Mouse (Mus musculus) kidney, embryonic 14.5 days (tissue): ENCODE measurements around the gene Agrn. TPM values are rescaled to one million over a fixed set of nuclear protein-coding genes. Genes with fewer than 3 reads are reported as not detected.

Experiments used
- ATAC-seq: fragments of 200-750 bp; cut with Nextera tagmentation; 2 replicates; pipeline ENCODE4 v1.8.0; 2017; ENCODE audit warnings: moderate number of reproducible peaks, mild to moderate bottlenecking, moderate TSS enrichment, moderate library complexity; ENCODE audit not compliant: low FRiP score, low TSS enrichment
- H3K27ac ChIP-seq: fragments of 300-500 bp; sonication (generic); 2 replicates; pipeline ENCODE4 v1.5.1; 2014; ENCODE audit warnings: low read depth, mild to moderate bottlenecking, low read length, moderate library complexity, mixed read lengths
- H3K27me3 ChIP-seq: fragments of 300-500 bp; sonication (generic); 2 replicates; pipeline ENCODE4 v1.6.1; 2014; ENCODE audit warnings: mild to moderate bottlenecking, low read length; ENCODE audit not compliant: control insufficient read depth, insufficient read depth
- H3K36me3 ChIP-seq: fragments of 300-500 bp; sonication (generic); 2 replicates; pipeline ENCODE4 v1.6.1; 2014; ENCODE audit warnings: low read length, mixed read lengths; ENCODE audit not compliant: control insufficient read depth, insufficient read depth
- H3K4me1 ChIP-seq: fragments of 300-500 bp; sonication (generic); 2 replicates; pipeline ENCODE4 v1.6.1; 2014; ENCODE audit warnings: low read length, mixed read lengths; ENCODE audit not compliant: control insufficient read depth, insufficient read depth
- H3K4me2 ChIP-seq: fragments of 300-500 bp; sonication (generic); replicated peaks from 2 replicates; pipeline ENCODE4 v1.6.1; 2014; ENCODE audit warnings: low read depth, mild to moderate bottlenecking, low read length
- H3K4me3 ChIP-seq: fragments of 300-500 bp; sonication (generic); 2 replicates; pipeline ENCODE4 v1.5.1; 2014; ENCODE audit warnings: mild to moderate bottlenecking, low read length
- H3K9ac ChIP-seq: fragments of 300-500 bp; sonication (generic); 2 replicates; pipeline ENCODE4 v1.6.1; 2014; ENCODE audit warnings: low read depth, mild to moderate bottlenecking, low read length, moderate library complexity
- H3K9me3 ChIP-seq: fragments of 300-500 bp; sonication (generic); 2 replicates; pipeline ENCODE4 v1.6.1; 2016; ENCODE audit warnings: low read length; ENCODE audit not compliant: control insufficient read depth
- WGBS: fragments of 180-500 bp; shearing (Covaris S2); extraction: QIAGEN DNeasy Blood & Tissue Kit; methylation state at CpG from one replicate; pipeline ENCODE4 v1.1.7; 2014; 5-methylcytosine and 5-hydroxymethylcytosine counted together
- polyA plus RNA-seq: library from polyadenylated mRNA; unstranded; fragments of >200 nt; fragmentation: Nextera tagmentation; extraction: Ambion mirVana; gene quantifications from 2 replicates; pipeline ENCODE4 v1.2.1, GENCODE M21; 2014

Gene Agrn
- polyA plus RNA-seq, 1 experiment from 2014 or later, result 83.9 TPM

- Histone ChIP-seq H3K27me3 (no peaks in the 10 kb centered on the region), H3K9ac (no peak overlapping the region), H3K27ac (no peak overlapping the region), H3K4me2 (no peak overlapping the region), H3K4me3 (no peak overlapping the region), H3K36me3 (no peaks in the 10 kb centered on the region), H3K4me1 (no peaks in the 10 kb centered on the region), H3K9me3 (peaks cover 5% of the 10 kb centered on the region)
- no peak for ATAC-seq
- 94% methylated on average over 14 of the region's 14 CpGs for WGBS
Measured at GRCm38 (mm10) chr4:156135801-156136200, 61.5 kb downstream of the Agrn start.

- no peak overlapping the region for H3K4me3 ChIP-seq
- no peaks in the 10 kb centered on the region for H3K27me3 ChIP-seq
- H3K36me3 ChIP-seq, result no peaks in the 10 kb centered on the region
- no peaks in the 10 kb centered on the region for H3K4me1 ChIP-seq
- ATAC-seq, result no peak
- H3K9me3 ChIP-seq, result peaks cover 5% of the 10 kb centered on the region
- H3K9ac ChIP-seq, result no peak overlapping the region
- WGBS, result 95% methylated on average over 13 of the region's 13 CpGs
- H3K27ac ChIP-seq, result no peak overlapping the region
- no peak overlapping the region for H3K4me2 ChIP-seq
Measured at GRCm38 (mm10) chr4:156135112-156135511, 62.2 kb downstream of the Agrn start.

GRCm38 (mm10) chr4:156133943-156134605 lies 63.2 kb downstream of the Agrn start:
- no peak overlapping the region for H3K4me3 ChIP-seq
- H3K9ac ChIP-seq, result no peak overlapping the region
- H3K4me1 ChIP-seq, result no peaks in the 10 kb centered on the region
- no peaks in the 10 kb centered on the region for H3K27me3 ChIP-seq
- 81% methylated on average over 12 of the region's 12 CpGs for WGBS
- no peak overlapping the region for H3K4me2 ChIP-seq
- H3K9me3 ChIP-seq, result peaks cover 5% of the 10 kb centered on the region
- H3K36me3 ChIP-seq, result no peaks in the 10 kb centered on the region
- H3K27ac ChIP-seq, result no peak overlapping the region
- ATAC-seq, result no peak

GRCm38 (mm10) chr4:156133334-156133733 lies 64.0 kb downstream of the Agrn start:
- Histone ChIP-seq H3K4me3 (no peak overlapping the region), H3K9me3 (peaks cover 3% of the 10 kb centered on the region), H3K4me2 (no peak overlapping the region), H3K27me3 (no peaks in the 10 kb centered on the region), H3K27ac (no peak overlapping the region), H3K36me3 (no peaks in the 10 kb centered on the region), H3K9ac (no peak overlapping the region), H3K4me1 (no peaks in the 10 kb centered on the region)
- 72% methylated on average over 5 of the region's 5 CpGs for WGBS
- ATAC-seq, result no peak

GRCm38 (mm10) chr4:156130940-156131339 lies 66.3 kb downstream of the Agrn start:
- WGBS, result 64% methylated on average over 10 of the region's 10 CpGs
- Histone ChIP-seq H3K27me3 (no peaks in the 10 kb centered on the region), H3K27ac (no peak overlapping the region), H3K4me1 (no peaks in the 10 kb centered on the region), H3K4me3 (no peak overlapping the region), H3K36me3 (peaks cover 12% of the 10 kb centered on the region; the same call in 1 of the 2 replicates), H3K4me2 (no peak overlapping the region), H3K9me3 (no peaks in the 10 kb centered on the region), H3K9ac (no peak overlapping the region)
- ATAC-seq, result no peak

GRCm38 (mm10) chr4:156130436-156130835 lies 66.9 kb downstream of the Agrn start, which contains the start of gene Rnf223:
Rnf223 (plus strand) TSS chr4:156130513.
- Histone ChIP-seq H3K36me3 (peaks cover 17% of the 10 kb centered on the region), H3K9me3 (no peaks in the 10 kb centered on the region), H3K9ac (no peak within 1 kb of the TSS), H3K27ac (no peak within 1 kb of the TSS), H3K4me2 (no peak within 1 kb of the TSS), H3K4me3 (no peak within 1 kb of the TSS), H3K4me1 (no peaks in the 10 kb centered on the region), H3K27me3 (no peaks in the 10 kb centered on the region)
- WGBS, result 61% methylated on average over 15 of the region's 15 CpGs
- peak; percentile 51; the same call in 1 of the 2 replicates for ATAC-seq

- no peak overlapping the region for H3K9ac ChIP-seq
- no peak for ATAC-seq
- H3K9me3 ChIP-seq, result no peaks in the 10 kb centered on the region
- peaks cover 32% of the 10 kb centered on the region for H3K36me3 ChIP-seq
- no peak overlapping the region for H3K4me2 ChIP-seq
- H3K27me3 ChIP-seq, result no peaks in the 10 kb centered on the region
- H3K27ac ChIP-seq, result no peak overlapping the region
- no peak overlapping the region for H3K4me3 ChIP-seq
- 84% methylated on average over 5 of the region's 5 CpGs for WGBS
- no peaks in the 10 kb centered on the region for H3K4me1 ChIP-seq
Measured at GRCm38 (mm10) chr4:156128746-156129145, 68.5 kb downstream of the Agrn start.

- no peaks in the 10 kb centered on the region for H3K4me1 ChIP-seq
- H3K4me2 ChIP-seq, result no peak overlapping the region
- no peaks in the 10 kb centered on the region for H3K9me3 ChIP-seq
- WGBS, result 86% methylated on average over 7 of the region's 7 CpGs
- peaks cover 51% of the 10 kb centered on the region for H3K36me3 ChIP-seq
- no peak overlapping the region for H3K4me3 ChIP-seq
- no peak overlapping the region for H3K27ac ChIP-seq
- no peak overlapping the region for H3K9ac ChIP-seq
- H3K27me3 ChIP-seq, result no peaks in the 10 kb centered on the region
- no peak for ATAC-seq
Measured at GRCm38 (mm10) chr4:156126841-156127240, 70.4 kb downstream of the Agrn start.

- H3K36me3 ChIP-seq, result peaks cover 66% of the 10 kb centered on the region
- no peaks in the 10 kb centered on the region for H3K27me3 ChIP-seq
- over 99% methylated on average over 6 of the region's 6 CpGs for WGBS
Measured at GRCm38 (mm10) chr4:156125393-156125792, 71.9 kb downstream of the Agrn start.

More at GRCm38 (mm10) chr4:156125393-156125792, 71.9 kb downstream of the Agrn start:
- Histone ChIP-seq H3K4me1 (no peaks in the 10 kb centered on the region), H3K4me3 (no peak overlapping the region), H3K4me2 (no peak overlapping the region), H3K27ac (no peak overlapping the region), H3K9me3 (no peaks in the 10 kb centered on the region), H3K9ac (no peak overlapping the region)
- no peak for ATAC-seq
